Mouse (Mus musculus) kidney, adult 10 weeks (tissue): ENCODE data around the gene Gm10447. TPM values are rescaled to one million over a fixed set of nuclear protein-coding genes. Genes with fewer than 3 reads are reported as not detected.

Experiments used
- polyA plus RNA-seq: library from polyadenylated mRNA; stranded (reverse); fragments of 350-450 nt; fragmentation: Illumina TruSeq; extraction: RNeasy Lipid Tissue Mini Kit (QIAGEN cat#74804); gene quantifications from one replicate; pipeline ENCODE4 v1.2.3, GENCODE M21; 2014; ENCODE audit warnings: low read depth, low replicate concordance

Gm10447 gene
- not detected for polyA plus RNA-seq

DNA sequence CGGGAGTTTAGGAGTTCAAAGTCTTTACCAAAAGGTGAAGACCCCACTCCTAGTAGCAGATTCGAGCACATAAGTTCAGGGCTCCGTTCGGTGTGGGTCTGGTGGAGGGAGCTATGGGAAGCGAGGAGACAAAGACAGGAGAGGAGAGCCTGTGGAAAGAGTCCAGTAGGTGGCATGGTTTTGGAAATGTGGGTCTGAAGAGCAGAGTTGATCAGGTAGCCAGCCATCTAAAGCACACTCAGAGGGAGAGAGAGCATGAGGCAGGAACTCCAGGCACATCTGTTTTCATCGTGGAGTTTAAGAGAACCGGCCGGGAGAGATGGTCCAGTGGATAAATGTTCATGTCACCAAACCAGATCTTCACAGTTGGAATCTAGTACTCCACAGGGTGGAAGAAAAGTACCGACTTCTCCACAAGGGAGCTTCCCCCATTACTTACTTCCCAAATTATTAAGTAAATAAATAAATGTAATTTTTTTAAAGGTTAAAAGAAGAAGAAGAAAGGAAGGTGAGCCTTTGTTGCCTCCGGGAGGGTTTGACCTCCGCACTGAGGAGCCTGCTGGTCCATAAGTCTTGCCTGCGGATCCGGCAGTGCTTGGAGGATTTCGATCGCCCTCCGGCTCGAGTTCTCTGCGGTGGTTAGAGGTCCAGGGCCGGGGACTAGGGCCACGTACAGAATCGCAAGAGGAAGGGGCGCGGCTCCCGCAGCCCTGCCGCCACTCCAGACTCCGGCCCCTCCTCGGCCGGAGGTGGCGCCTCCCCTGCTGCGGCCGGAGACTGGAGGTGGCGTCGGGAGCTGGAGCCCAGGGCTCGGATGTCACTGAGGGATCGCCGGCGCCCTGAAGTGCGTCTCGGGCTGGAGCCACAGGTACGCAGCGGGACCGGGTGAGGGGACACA, at the start of gene Gm10447, which contains the start of gene Shroom1:
Gm10447 (minus strand) TSS at position 637 of the 898 bp plus-strand sequence.
Shroom1 (plus strand) TSS at position 732 of the 898 bp plus-strand sequence.

DNA sequence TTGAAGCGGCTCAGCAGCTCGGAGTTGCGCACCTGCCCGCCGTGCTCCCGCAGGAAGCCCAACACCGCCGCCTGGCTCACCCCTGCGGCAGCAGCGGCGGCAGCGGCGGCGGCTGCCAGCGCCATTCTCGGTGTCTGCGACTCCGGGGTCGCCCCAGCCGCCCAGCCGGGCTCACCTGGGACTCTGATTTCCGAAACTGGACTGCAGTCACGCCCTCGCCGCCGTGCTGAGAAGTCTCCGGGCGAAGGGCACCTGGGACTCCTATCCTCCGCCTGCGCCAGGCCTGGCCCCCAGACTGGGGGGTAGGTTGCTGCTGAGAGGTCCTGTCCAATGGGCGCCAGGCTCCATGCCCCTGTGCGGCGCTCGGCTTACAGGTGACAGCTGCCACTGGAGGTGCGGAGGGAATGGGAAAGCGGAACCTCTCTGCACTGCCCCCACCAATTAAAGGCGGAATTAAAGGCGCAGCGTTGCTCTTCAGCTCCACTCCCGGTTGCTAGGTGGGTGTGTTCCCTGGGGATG, 22.9 kb upstream of the Gm10447 start, which contains the start of the genes Gm9945 and Sowaha:
Gm9945 (plus strand) TSS at position 384 of the 519 bp plus-strand sequence.
Sowaha (minus strand) TSS at position 492 of the 519 bp plus-strand sequence.

GRCm38 (mm10) chr11:53469968-53470695, 13.2 kb upstream of the Gm10447 start, which contains the start of gene Gm9837:
Gm9837 (minus strand) TSS chr11:53470479.

DNA sequence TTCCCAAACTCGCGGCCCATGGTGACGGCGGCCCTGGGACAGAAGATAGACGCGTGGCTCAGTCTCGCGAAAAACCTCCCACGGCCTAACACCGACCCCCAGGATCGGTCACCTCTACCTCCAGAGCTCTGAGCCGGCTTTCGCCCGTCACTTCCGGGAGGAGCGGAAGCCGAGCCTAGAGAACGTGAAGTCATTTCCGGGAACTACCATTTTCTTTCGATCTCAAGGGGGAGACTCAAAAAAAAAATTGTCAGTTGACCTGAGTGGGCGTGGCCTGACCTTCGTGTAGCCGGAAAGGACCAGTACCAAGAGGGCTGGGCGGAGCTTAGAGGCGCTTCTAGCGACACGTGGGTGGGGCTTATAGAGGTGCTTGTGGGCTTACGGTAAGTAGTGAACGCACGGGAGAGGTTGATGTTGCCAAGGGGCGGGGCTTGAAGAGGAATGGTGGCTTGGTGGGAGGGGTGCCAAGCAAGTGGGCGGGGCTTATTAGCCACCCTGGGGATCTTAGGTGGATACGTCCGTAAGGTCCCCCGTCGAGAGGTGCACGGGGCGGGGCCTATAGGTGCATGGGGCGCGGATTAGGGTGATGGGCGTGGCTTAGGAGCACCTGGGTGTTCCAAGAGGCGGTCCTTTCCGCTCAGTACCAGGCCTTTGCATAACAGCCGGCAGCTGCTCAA, 26.1 kb downstream of the Gm10447 start, which contains the start of the genes Uqcrq and Gdf9:
Uqcrq (minus strand) TSS at position 162 of the 677 bp plus-strand sequence.
Gdf9 (plus strand) TSS at position 354 of the 677 bp plus-strand sequence.

GRCm38 (mm10) chr11:53423036-53423435, 33.9 kb downstream of the Gm10447 start, which contains the start of gene Leap2:
Leap2 (minus strand) TSS chr11:53423170.

Other genes starting within 250 kb of the Gm10447 start
- 337 TPM for gene Hspa4, start 156.7 kb downstream of the Gm10447 start, polyA plus RNA-seq
- 29.3 TPM for gene Zcchc10, start 132.4 kb downstream of the Gm10447 start, polyA plus RNA-seq
- 191 TPM for gene Aff4, start 106.3 kb downstream of the Gm10447 start, polyA plus RNA-seq
- gene Leap2, start 33.9 kb downstream of the Gm10447 start, polyA plus RNA-seq = not detected
- 60.7 TPM for gene Uqcrq, start 26.3 kb downstream of the Gm10447 start, polyA plus RNA-seq
- gene Gdf9, start 26.1 kb downstream of the Gm10447 start, polyA plus RNA-seq = not detected
- gene Shroom1, start 95 bp upstream of the Gm10447 start, polyA plus RNA-seq = not detected
- gene Gm9837, start 13.4 kb upstream of the Gm10447 start, polyA plus RNA-seq = not detected
- not detected for gene Gm9945, start 23.1 kb upstream of the Gm10447 start, polyA plus RNA-seq
- 2.9 TPM for gene Sowaha, start 23.2 kb upstream of the Gm10447 start, polyA plus RNA-seq
- gene Sept8, start 62.1 kb upstream of the Gm10447 start, polyA plus RNA-seq = 7.8 TPM
- 17.7 TPM for gene Kif3a, start 110.3 kb upstream of the Gm10447 start, polyA plus RNA-seq
- gene Il4, start 161.6 kb upstream of the Gm10447 start, polyA plus RNA-seq = not detected
- not detected for gene Il13, start 177.6 kb upstream of the Gm10447 start, polyA plus RNA-seq